Mouse (Mus musculus) liver, adult 2 months (tissue): Measurements from ENCODE around the gene Rap1gap2.

Source experiments
- CTCF ChIP-seq: fragments of 200-500 bp; IDR thresholded peaks from 2 replicates; pipeline ENCODE4 v1.5.1; 2011; ENCODE audit warnings: low read depth, low read length, control low read depth
- POLR2A ChIP-seq: fragments of 200-500 bp; IDR thresholded peaks from 2 replicates; pipeline ENCODE4 v1.6.1; 2011; ENCODE audit warnings: low read length, control low read depth; ENCODE audit not compliant: insufficient read depth; ENCODE audit errors: extremely low read depth

DNA sequence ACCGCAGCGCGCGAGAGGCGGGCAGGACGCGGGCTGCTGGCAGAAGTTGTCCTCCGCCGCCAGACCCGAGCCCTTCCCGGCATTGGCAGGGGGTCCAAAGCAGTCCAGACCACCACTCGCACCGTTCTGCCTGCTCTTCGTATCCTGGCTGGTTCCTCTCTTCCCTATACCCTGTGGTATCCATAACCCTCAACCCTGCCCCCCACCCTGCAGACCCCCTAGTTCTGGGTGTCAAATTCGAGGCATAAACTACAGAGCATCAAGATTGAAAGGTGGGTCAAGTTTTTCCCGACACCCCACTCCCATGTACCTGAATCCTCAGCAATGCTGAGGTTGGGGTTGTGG lies 9.2 kb upstream of the Rap1gap2 start:
- TF ChIP-seq CTCF (no peak), POLR2A (no peak)
